Mouse (Mus musculus): ENCODE data around the gene Asb5. TPM values are rescaled to one million over a fixed set of nuclear protein-coding genes. Genes with fewer than 3 reads are reported as not detected.

Gene Asb5
- total and polyA plus RNA-seq, 2 experiments: 0.09 to 0.38 TPM

DNA sequence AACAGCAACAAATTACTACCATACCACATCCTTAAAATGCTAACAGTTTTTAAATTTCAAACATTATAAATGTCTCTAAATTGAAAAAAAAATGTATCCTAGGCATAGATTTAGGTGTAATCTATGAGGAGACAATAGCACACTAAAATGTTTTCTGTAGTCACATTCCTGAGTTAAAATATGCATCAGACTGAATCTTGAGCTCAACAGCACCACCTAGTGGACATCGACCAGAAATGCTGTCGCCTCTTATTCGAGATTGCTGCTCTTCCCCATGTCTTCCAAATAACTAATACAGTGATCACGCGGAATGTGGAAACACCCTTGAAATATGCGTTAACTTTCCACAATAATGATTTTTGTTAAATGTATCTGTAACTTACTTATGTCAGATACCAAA, 36.3 kb upstream of the Asb5 start:
- Histone ChIP-seq H3K4me3 (ENCODE audit: insufficient read depth, low read depth, low read length) (no peak overlapping the region), H3K27ac (replicated peaks; ENCODE audit: insufficient read depth, low read depth, low read length) (no peak overlapping the region), H3K9ac (ENCODE audit: low read depth, low read length) (no peak overlapping the region), H3K79me2 (ENCODE audit: control insufficient read depth, insufficient read depth, low read length) (no peaks in the 10 kb centered on the region), H3K36me3 (ENCODE audit: control insufficient read depth, insufficient read depth, low read length) (no peaks in the 10 kb centered on the region), H3K27me3 (ENCODE audit: control insufficient read depth, insufficient read depth, low read length) (no peaks in the 10 kb centered on the region), H3K4me1 (ENCODE audit: control insufficient read depth, insufficient read depth, low read length) (no peaks in the 10 kb centered on the region; the same call in 1 of the 2 replicates)
- TF ChIP-seq CTCF (IDR thresholded peaks at IDR 0.05; ENCODE audit: low read depth, low read length) (peak; percentile 72), POLR2A (IDR thresholded peaks at IDR 0.05; ENCODE audit: extremely low read depth, insufficient read depth, low read length) (no peak)
- 8% methylated on average over 6 of the region's 6 CpGs for WGBS
- peak; percentile 46 for DNase-seq (ENCODE audit: extremely low read depth, low read depth, low spot score)

DNA sequence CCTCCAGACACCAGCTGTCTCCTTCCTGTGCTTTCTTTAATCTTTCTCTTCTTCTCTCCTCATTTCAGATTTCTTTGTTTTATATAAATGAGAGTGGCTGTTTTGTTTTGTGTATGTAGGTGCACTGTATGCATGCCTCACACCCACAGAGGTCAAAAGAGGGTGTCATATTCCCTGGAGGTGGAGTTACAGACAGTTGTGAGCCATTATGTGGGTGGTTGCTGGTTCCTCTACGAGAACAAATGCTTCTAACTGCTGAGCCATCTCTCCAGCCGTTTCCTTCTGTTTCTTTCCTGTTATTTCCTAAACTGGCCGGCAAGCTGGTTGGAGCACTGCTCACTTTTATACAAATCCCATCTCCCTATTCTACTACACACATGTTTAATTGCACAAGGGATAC, 35.5 kb upstream of the Asb5 start:
- H3K36me3 ChIP-seq (ENCODE audit: control insufficient read depth, insufficient read depth, low read length): no peaks in the 10 kb centered on the region

DNA sequence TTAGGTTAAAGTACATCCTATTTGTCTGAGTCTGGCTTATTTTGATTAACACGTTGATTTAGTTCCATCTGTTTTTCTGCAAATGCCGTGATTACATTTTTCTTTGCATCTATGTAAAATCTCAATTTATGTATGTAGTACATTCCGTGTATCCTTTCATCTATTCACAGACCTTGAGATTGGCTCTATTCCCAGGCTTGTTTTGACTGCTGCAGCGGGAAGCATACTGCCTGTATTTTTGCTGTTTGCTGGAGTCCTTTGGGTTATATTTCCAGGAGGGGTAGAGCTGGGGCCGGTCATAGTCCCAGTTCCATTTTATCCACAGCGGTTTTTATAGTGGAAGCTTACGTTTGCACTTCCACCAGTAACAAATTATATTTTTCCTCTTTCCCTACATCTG, 26.3 kb upstream of the Asb5 start:
- Histone ChIP-seq H3K27me3 (ENCODE audit: control insufficient read depth, insufficient read depth, low read length) (no peaks in the 10 kb centered on the region), H3K27ac (replicated peaks; ENCODE audit: insufficient read depth, low read depth, low read length) (no peak overlapping the region), H3K4me1 (ENCODE audit: control insufficient read depth, insufficient read depth, low read length) (no peaks in the 10 kb centered on the region), H3K9ac (ENCODE audit: low read depth, low read length) (no peak overlapping the region), H3K36me3 (ENCODE audit: control insufficient read depth, insufficient read depth, low read length) (no peaks in the 10 kb centered on the region), H3K79me2 (ENCODE audit: control insufficient read depth, insufficient read depth, low read length) (no peaks in the 10 kb centered on the region), H3K4me3 (ENCODE audit: insufficient read depth, low read depth, low read length) (no peak overlapping the region)
- DNase-seq (ENCODE audit: extremely low read depth, low read depth, low spot score): no peak
- no peak for TF ChIP-seq CTCF (IDR thresholded peaks at IDR 0.05; ENCODE audit: low read depth, low read length)
- TF ChIP-seq POLR2A (IDR thresholded peaks at IDR 0.05; ENCODE audit: extremely low read depth, insufficient read depth, low read length): no peak
- WGBS: 76% methylated on average over 7 of the region's 7 CpGs

More for the DNA sequence above, 35.5 kb upstream of the Asb5 start:
- Histone ChIP-seq H3K27ac (replicated peaks; ENCODE audit: insufficient read depth, low read depth, low read length) (no peak overlapping the region), H3K4me3 (ENCODE audit: insufficient read depth, low read depth, low read length) (no peak overlapping the region), H3K79me2 (ENCODE audit: control insufficient read depth, insufficient read depth, low read length) (no peaks in the 10 kb centered on the region), H3K4me1 (ENCODE audit: control insufficient read depth, insufficient read depth, low read length) (no peaks in the 10 kb centered on the region; the same call in 1 of the 2 replicates), H3K27me3 (ENCODE audit: control insufficient read depth, insufficient read depth, low read length) (no peaks in the 10 kb centered on the region), H3K9ac (ENCODE audit: low read depth, low read length) (no peak overlapping the region)
- no peak for TF ChIP-seq POLR2A (IDR thresholded peaks at IDR 0.05; ENCODE audit: extremely low read depth, insufficient read depth, low read length)
- DNase-seq (ENCODE audit: extremely low read depth, low read depth, low spot score): no peak
- 43% methylated on average over 3 of the region's 3 CpGs for WGBS

DNA sequence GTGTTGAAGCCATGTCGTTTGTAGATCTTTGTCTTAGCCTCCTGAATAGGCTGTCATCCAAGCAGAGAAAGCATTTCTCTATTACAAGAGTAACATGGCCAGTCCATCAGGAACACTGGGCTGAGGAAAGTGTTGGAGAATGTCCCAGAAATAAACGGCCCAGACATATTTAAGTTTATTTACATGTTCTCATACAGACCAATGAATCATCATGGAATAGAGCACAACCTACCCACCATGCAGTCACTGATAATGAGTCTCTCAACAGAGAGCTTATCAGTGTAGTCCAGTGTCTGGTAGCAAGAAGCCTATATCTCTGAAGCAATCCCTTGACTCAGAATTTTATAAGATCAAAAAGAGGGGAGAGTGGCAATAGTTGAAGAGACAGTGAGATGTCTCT, 24.3 kb upstream of the Asb5 start:
- H3K27me3 ChIP-seq (ENCODE audit: control insufficient read depth, insufficient read depth, low read length): no peaks in the 10 kb centered on the region
- peaks cover 2% of the 10 kb centered on the region for H3K4me1 ChIP-seq (ENCODE audit: control insufficient read depth, insufficient read depth, low read length)
- 58% methylated on average over 2 of the region's 2 CpGs for WGBS
- H3K4me3 ChIP-seq (ENCODE audit: insufficient read depth, low read depth, low read length): no peak overlapping the region
- no peak overlapping the region for H3K9ac ChIP-seq (ENCODE audit: low read depth, low read length)
- no peaks in the 10 kb centered on the region for H3K79me2 ChIP-seq (ENCODE audit: control insufficient read depth, insufficient read depth, low read length)
- no peak overlapping the region for H3K27ac ChIP-seq (replicated peaks; ENCODE audit: insufficient read depth, low read depth, low read length)
- no peak for DNase-seq (ENCODE audit: extremely low read depth, low read depth, low spot score)
- no peaks in the 10 kb centered on the region for H3K36me3 ChIP-seq (ENCODE audit: control insufficient read depth, insufficient read depth, low read length)
- TF ChIP-seq POLR2A (IDR thresholded peaks at IDR 0.05; ENCODE audit: extremely low read depth, insufficient read depth, low read length) (no peak), CTCF (IDR thresholded peaks at IDR 0.05; ENCODE audit: low read depth, low read length) (no peak)

DNA sequence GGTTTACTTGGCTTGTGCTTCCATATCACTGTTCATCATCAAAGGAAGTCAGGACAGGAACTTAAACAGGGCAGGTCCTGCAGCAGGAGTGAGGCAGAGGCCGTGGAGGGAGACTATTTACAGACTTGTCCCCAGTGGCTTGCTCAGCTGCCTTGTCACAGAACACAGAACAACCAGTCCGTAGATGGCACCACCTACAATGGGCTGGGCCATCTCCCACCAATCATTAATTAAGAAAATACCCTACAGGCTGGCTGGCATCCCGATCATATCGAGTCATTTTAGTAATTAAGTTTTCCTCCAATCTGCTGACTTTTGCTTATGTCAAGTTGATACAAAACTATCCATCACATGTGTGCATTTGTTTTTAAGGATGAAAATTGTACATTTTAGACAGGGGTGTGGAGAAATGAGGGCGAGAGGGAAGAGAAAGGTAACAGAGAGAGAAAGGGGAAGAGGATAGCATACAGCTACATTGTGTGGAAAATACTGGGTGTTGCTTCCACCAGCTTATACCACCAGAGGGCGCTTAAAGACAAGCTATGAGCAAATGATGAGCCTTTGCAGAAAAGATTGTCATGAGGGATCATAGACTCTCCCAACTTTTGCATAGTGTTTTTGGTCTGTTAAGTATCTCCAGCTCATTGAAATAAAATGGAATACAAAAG, 21.8 kb upstream of the Asb5 start:
- Histone ChIP-seq H3K27me3 (ENCODE audit: control insufficient read depth, insufficient read depth, low read length) (no peaks in the 10 kb centered on the region), H3K4me1 (ENCODE audit: control insufficient read depth, insufficient read depth, low read length) (peaks cover 2% of the 10 kb centered on the region), H3K27ac (replicated peaks; ENCODE audit: insufficient read depth, low read depth, low read length) (no peak overlapping the region), H3K4me3 (ENCODE audit: insufficient read depth, low read depth, low read length) (no peak overlapping the region), H3K36me3 (ENCODE audit: control insufficient read depth, insufficient read depth, low read length) (no peaks in the 10 kb centered on the region), H3K9ac (ENCODE audit: low read depth, low read length) (no peak overlapping the region), H3K79me2 (ENCODE audit: control insufficient read depth, insufficient read depth, low read length) (no peaks in the 10 kb centered on the region)
- WGBS: 30% methylated on average over 6 of the region's 6 CpGs
- peak; percentile 38; the same call in 1 of the 2 replicates for TF ChIP-seq CTCF (IDR thresholded peaks at IDR 0.05; ENCODE audit: low read depth, low read length)
- TF ChIP-seq POLR2A (IDR thresholded peaks at IDR 0.05; ENCODE audit: extremely low read depth, insufficient read depth, low read length): no peak
- DNase-seq (ENCODE audit: extremely low read depth, low read depth, low spot score): peak; percentile 51

DNA sequence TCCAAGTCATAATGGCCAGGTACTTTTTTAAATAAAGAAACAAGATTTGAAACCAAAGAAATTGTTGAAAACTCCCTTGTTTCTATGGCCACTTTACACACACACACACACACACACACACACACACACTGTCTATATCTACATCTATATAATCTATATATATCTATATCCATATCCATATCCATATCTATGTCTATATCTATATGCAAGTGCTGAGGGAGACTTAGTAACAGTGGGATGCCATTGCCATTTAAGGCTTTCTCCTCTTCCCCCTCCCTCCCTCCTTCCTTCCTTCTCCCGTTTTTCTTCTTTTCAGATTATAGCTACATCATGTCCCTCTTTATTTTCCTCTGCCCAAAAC, 21.3 kb upstream of the Asb5 start:
- TF ChIP-seq POLR2A (IDR thresholded peaks at IDR 0.05; ENCODE audit: extremely low read depth, insufficient read depth, low read length) (no peak), CTCF (IDR thresholded peaks at IDR 0.05; ENCODE audit: low read depth, low read length) (no peak)
- Histone ChIP-seq H3K9ac (ENCODE audit: low read depth, low read length) (no peak overlapping the region), H3K79me2 (ENCODE audit: control insufficient read depth, insufficient read depth, low read length) (no peaks in the 10 kb centered on the region), H3K36me3 (ENCODE audit: control insufficient read depth, insufficient read depth, low read length) (no peaks in the 10 kb centered on the region), H3K4me1 (ENCODE audit: control insufficient read depth, insufficient read depth, low read length) (peaks cover 2% of the 10 kb centered on the region), H3K27me3 (ENCODE audit: control insufficient read depth, insufficient read depth, low read length) (no peaks in the 10 kb centered on the region), H3K27ac (replicated peaks; ENCODE audit: insufficient read depth, low read depth, low read length) (no peak overlapping the region), H3K4me3 (ENCODE audit: insufficient read depth, low read depth, low read length) (no peak overlapping the region)
- DNase-seq (ENCODE audit: extremely low read depth, low read depth, low spot score): no peak
- 7% methylated on average over 1 of the region's 1 CpGs for WGBS

All from liver, adult 2 months (tissue).